Mouse (Mus musculus) heart, postnatal 10 days (tissue): ENCODE results near the gene Fam19a1. TPM values are rescaled to one million over a fixed set of nuclear protein-coding genes. Genes with fewer than 3 reads are reported as not detected.

Experiments used
- DNase-seq, 2 experiments: peaks; one replicate each; pipeline ENCODE4 v3.0.0; 2021
- intact Hi-C: fragments of 180-260 bp; cut with DNase I; formaldehyde crosslinking; loops from one replicate; pipeline ENCODE4 v1.15.1; 2025
- total RNA-seq, 2 experiments: library from RNA; stranded (reverse); gene quantifications; 2 replicates each; pipeline ENCODE4 v1.2.3; 2021

Gene Fam19a1
- total RNA-seq, 2 experiments from 2014 or later = not detected

- no peak for DNase-seq
- intact Hi-C loops = no loop called here
These were observed 522.7 kb downstream of the Fam19a1 start for GRCm38 (mm10) chr6:96635663-96636062.

- intact Hi-C loops = no loop called here
- no peak for DNase-seq
These were observed 535.8 kb downstream of the Fam19a1 start for GRCm38 (mm10) chr6:96648742-96649141.

- DNase-seq = no peak
- intact Hi-C loops = no loop called here
These were observed 536.3 kb downstream of the Fam19a1 start for GRCm38 (mm10) chr6:96649267-96649666.

GRCm38 (mm10) chr6:96666311-96666710 is 553.4 kb downstream of the Fam19a1 start:
- no peak for DNase-seq
- intact Hi-C loops = no loop called here

GRCm38 (mm10) chr6:96677813-96678212 is 564.9 kb downstream of the Fam19a1 start:
- DNase-seq = no peak

More at GRCm38 (mm10) chr6:96677813-96678212, 564.9 kb downstream of the Fam19a1 start:
- intact Hi-C loops = no loop called here

Other genes with a start within 250 kb of the Fam19a1 start
- not detected for gene 1700123L14Rik, start 53.1 kb downstream of the Fam19a1 start, total RNA-seq